Mouse (Mus musculus): ENCODE data around the gene Tmem203. TPM values are rescaled to one million over a fixed set of nuclear protein-coding genes. Genes with fewer than 3 reads are reported as not detected.

The Tmem203 gene
- total and polyA plus RNA-seq, 3 experiments, result 21.2 to 28.3 (median 21.5) TPM

- TF ChIP-seq MAZ (IDR thresholded peaks at IDR 0.05; ENCODE audit: low read depth, low read length) (peak; percentile 61; the same call in 1 of the 2 replicates), POLR2A (IDR thresholded peaks at IDR 0.05; ENCODE audit: low read depth, low read length) (peak; percentile 88), KAT2A (IDR thresholded peaks at IDR 0.05; ENCODE audit: insufficient replicate concordance, low read length) (peak; percentile 86; the same call in 1 of the 2 replicates), RCOR1 (conservative IDR thresholded peaks at IDR 0.05; ENCODE audit: low read depth, low read length) (no peak), JUN (IDR thresholded peaks at IDR 0.05; ENCODE audit: insufficient read depth, low read depth, low read length) (no peak)
Observed at GRCm38 (mm10) chr2:25211121-25211670, 44.0 kb upstream of the Tmem203 start, which contains the start of gene Nelfb (continued).

- H3K9ac ChIP-seq (ENCODE audit: insufficient read depth, low read depth), result no peak overlapping the region
- TF ChIP-seq POLR2A (IDR thresholded peaks at IDR 0.05; ENCODE audit: low read depth, low read length) (no peak), SMC3 (IDR thresholded peaks at IDR 0.05; ENCODE audit: low read depth, low read length) (no peak)
- peaks cover 11 to 27% of the 10 kb centered on the region in 2 experiments for H3K4me1 ChIP-seq (ENCODE audit: control insufficient read depth in 1 of 2, insufficient read depth in 2 of 2)
- H3K4me3 ChIP-seq (replicated peaks in 1 of 3; ENCODE audit: low read depth in 2 of 3, low read length in 2 of 3, poor library complexity in 1 of 3), result no peak overlapping the region
- H3K79me2 ChIP-seq (replicated peaks; ENCODE audit: control insufficient read depth, extremely low read depth, insufficient read depth, poor library complexity, severe bottlenecking), result peaks cover 20% of the 10 kb centered on the region
- H3K27ac ChIP-seq (ENCODE audit: insufficient read depth, low read depth), result no peak overlapping the region
- H3K4me2 ChIP-seq (ENCODE audit: insufficient read depth, low read depth, poor library complexity, severe bottlenecking), result no peak overlapping the region
- H3K36me3 ChIP-seq (replicated peaks in 1 of 2; ENCODE audit: control insufficient read depth in 1 of 2, insufficient read depth in 1 of 2, low read length in 1 of 2), result peaks cover 5 to 14% of the 10 kb centered on the region in 2 experiments
- peaks cover 4% of the 10 kb centered on the region for H3K27me3 ChIP-seq (replicated peaks)
- H3K9me3 ChIP-seq (replicated peaks; ENCODE audit: low read length), result no peaks in the 10 kb centered on the region
- in situ Hi-C loops (cut with MboI; ENCODE audit: low pct_ligation_motif_present, low pct_unique_long_range_greater_than_20kb, low sequenced_read_pairs) (no loop called here), dilution Hi-C loops (cut with MboI; ENCODE audit: extremely low pct_ligation_motif_present, extremely low pct_unique_long_range_greater_than_20kb, low sequenced_read_pairs) (no loop called here)
- DNase-seq (ENCODE audit: extremely low read depth), result no peak
Observed at GRCm38 (mm10) chr2:25213266-25213865, 41.9 kb upstream of the Tmem203 start.

- Histone ChIP-seq H3K9me3 (replicated peaks; ENCODE audit: low read length) (no peaks in the 10 kb centered on the region), H3K4me2 (ENCODE audit: insufficient read depth, low read depth, poor library complexity, severe bottlenecking) (no peak within 1 kb of the TSS), H3K36me3 (replicated peaks in 1 of 2; ENCODE audit: control insufficient read depth in 1 of 2, insufficient read depth in 1 of 2, low read length in 1 of 2) (peaks cover 5 to 6% of the 10 kb centered on the region in 2 experiments), H3K79me2 (replicated peaks; ENCODE audit: control insufficient read depth, extremely low read depth, insufficient read depth, poor library complexity, severe bottlenecking) (peaks cover 14% of the 10 kb centered on the region), H3K9ac (ENCODE audit: insufficient read depth, low read depth) (no peak within 1 kb of the TSS), H3K4me3 (replicated peaks in 1 of 3; ENCODE audit: low read depth in 2 of 3, low read length in 2 of 3, poor library complexity in 1 of 3) (no peak within 1 kb of the TSS), H3K4me1 (ENCODE audit: control insufficient read depth in 1 of 2, insufficient read depth in 2 of 2) (peaks cover 11 to 18% of the 10 kb centered on the region in 2 experiments), H3K27ac (ENCODE audit: insufficient read depth, low read depth) (no peak within 1 kb of the TSS), H3K27me3 (replicated peaks) (peaks cover 4% of the 10 kb centered on the region)
- TF ChIP-seq BHLHE40 (IDR thresholded peaks at IDR 0.05; ENCODE audit: low read depth, low read length) (no peak), ZNF384 (IDR thresholded peaks at IDR 0.05; ENCODE audit: low read depth, low read length) (no peak), HCFC1 (IDR thresholded peaks at IDR 0.05; ENCODE audit: low read depth, low read length) (no peak), CHD2 (IDR thresholded peaks at IDR 0.05; ENCODE audit: low read length) (no peak), RAD21 (IDR thresholded peaks at IDR 0.05; ENCODE audit: low read depth, low read length) (no peak), NRF1 (IDR thresholded peaks at IDR 0.05; ENCODE audit: low read depth, low read length) (no peak), JUND (conservative IDR thresholded peaks at IDR 0.05; ENCODE audit: low read depth, low read length) (no peak), SMC3 (IDR thresholded peaks at IDR 0.05; ENCODE audit: low read depth, low read length) (no peak), MAZ (IDR thresholded peaks at IDR 0.05; ENCODE audit: low read depth, low read length) (no peak), TCF12 (IDR thresholded peaks at IDR 0.05; ENCODE audit: low read depth, low read length) (no peak), CTCF (conservative IDR thresholded peaks at IDR 0.05 in 1 of 2, IDR thresholded peaks at IDR 0.05 in 1 of 2; ENCODE audit: low read depth in 2 of 2, low read length in 2 of 2) (no peak), SIN3A (IDR thresholded peaks at IDR 0.05; ENCODE audit: low read length) (no peak), KAT2A (IDR thresholded peaks at IDR 0.05; ENCODE audit: insufficient replicate concordance, low read length) (no peak)
- no peak for DNase-seq (ENCODE audit: extremely low read depth)
- in situ Hi-C loops (cut with MboI; ENCODE audit: low pct_ligation_motif_present, low pct_unique_long_range_greater_than_20kb, low sequenced_read_pairs) (no loop called here), dilution Hi-C loops (cut with MboI; ENCODE audit: extremely low pct_ligation_motif_present, extremely low pct_unique_long_range_greater_than_20kb, low sequenced_read_pairs) (no loop called here)
Observed at GRCm38 (mm10) chr2:25214444-25214843, 40.8 kb upstream of the Tmem203 start, which contains the start of gene Stpg3. Gene Stpg3 (minus strand): TSS chr2:25214637.
